Mouse (Mus musculus) v-Abl transformed pro-B cells (cell line): Measurements from ENCODE around the gene Capn1.

ENCODE experiments used
- in situ Hi-C, 2 experiments: fragments of 400-800 bp; cut with MboI; formaldehyde crosslinking; loops; one replicate each; pipeline ENCODE4 v1.15.1; 2025; ENCODE audit not compliant: unreplicated experiment in 2 of 2

Capn1 gene

DNA sequence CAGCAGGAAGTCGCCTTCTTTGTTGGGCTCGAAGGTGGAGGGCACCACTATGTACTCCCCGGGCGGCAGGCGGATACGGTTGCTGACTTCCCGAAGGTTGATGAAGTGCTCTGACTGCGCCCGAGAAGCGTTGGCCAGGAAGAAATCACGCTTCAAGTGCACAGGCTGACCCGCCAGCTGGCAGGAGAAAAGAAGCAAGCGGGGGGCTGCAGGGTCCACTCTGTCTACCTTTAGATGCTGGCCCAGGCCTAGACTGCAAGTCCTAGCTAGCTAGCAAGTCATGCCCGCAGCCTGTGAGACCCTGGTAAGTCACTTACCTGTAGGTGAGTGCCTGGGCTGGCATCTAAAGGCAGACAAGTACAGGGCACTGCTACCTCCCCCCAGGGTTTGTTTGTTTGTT, 21.0 kb downstream of the Capn1 start:
- in situ Hi-C loops: no loop called here

DNA sequence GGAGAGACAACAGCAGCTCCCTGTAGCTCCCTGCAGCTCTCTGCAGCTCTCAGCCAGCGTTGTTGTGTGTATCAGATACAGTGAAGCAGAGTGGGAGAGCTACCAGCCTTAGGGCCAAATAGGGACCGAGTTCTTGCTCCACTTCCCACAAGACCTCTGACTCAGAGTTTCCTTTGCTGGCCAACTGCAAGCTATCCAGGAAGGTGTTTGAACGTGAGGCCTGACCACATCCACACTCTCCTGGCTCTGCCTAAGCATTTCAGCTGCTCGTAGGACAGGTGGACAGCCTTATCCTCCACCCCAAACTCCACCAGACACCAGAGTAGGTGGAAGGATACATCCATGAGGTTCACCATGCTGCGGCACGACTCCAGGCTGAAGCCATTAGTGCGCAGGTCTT, 23.7 kb downstream of the Capn1 start:
- in situ Hi-C loops: no loop called here

DNA sequence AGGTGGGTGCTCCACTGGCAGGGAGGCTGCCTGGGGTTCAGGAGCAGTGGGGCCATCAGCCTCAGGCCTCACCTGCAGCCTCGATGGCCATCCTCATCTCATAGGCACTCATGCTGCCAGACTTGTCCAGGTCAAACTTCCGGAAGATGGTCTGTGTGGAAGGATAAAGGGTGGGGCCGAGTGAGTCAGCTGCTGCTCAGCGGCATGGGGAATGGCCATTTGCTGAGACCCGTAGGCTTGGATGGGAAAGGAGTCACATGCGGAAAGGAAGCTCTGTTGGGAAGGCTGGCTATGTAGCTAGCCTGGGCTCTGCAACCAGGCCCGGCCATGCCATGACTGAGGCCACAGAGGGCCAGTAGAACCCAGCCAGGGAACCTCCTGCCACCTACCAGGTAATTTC, 24.2 kb downstream of the Capn1 start:
- in situ Hi-C loops: no loop called here

DNA sequence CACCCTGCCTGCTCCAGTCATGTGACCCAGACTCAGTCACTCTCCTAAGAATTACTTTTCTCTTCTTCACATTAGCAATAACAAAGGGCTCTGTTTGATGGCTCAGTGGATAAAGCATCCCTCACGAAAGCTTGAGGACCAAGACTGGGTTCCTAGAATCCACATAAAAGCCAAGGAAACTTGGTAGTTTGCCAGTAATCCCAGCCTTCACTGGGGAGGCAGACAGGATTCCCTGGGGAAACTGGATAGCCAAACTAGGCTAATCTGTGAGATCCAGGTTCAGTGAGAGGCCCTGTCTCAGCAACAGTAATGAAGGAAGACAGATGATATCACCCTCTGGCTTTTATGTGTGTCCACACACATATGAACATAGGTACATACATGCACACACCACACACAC, 24.8 kb downstream of the Capn1 start:
- in situ Hi-C loops: no loop called here

DNA sequence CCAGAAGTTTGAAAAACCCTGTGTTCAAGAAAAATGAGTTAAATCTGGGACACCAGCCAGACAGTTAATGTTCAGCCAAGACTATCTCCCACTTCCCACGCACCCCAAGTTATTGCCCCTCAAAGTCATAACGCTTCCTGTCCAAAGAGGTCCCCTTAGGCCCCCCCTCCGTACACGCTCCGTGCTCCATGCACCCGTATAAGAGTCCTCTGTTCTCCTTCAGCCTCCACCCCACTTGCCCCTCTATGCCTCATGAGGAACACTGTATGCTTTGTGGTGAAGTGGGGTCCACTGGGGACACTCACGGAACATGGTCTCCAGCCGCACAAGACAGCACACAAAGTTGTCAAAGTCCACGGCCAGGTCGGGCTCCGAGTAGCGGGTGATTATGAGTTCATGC, 25.7 kb downstream of the Capn1 start:
- in situ Hi-C loops: no loop called here

DNA sequence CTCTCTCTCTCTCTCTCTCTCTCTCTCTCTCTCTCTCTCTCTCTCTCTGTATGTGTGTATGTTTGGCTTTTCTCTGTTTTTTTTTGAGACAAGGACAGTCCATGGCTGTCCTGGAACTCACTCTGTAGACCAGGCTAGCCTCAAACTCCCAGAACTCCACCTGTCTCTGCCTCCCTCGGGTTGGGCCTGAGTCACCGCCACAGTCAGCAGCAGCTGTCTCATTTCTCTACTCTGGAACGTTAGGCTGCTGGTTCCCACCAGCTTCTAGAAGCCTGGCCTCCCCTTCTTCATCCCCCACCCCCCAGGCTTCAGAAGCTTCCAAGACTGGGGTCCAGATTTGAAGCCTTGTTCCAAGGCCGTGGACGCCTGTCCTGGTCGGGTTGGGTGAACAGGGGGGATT, 26.1 kb downstream of the Capn1 start:
- in situ Hi-C loops: no loop called here

DNA sequence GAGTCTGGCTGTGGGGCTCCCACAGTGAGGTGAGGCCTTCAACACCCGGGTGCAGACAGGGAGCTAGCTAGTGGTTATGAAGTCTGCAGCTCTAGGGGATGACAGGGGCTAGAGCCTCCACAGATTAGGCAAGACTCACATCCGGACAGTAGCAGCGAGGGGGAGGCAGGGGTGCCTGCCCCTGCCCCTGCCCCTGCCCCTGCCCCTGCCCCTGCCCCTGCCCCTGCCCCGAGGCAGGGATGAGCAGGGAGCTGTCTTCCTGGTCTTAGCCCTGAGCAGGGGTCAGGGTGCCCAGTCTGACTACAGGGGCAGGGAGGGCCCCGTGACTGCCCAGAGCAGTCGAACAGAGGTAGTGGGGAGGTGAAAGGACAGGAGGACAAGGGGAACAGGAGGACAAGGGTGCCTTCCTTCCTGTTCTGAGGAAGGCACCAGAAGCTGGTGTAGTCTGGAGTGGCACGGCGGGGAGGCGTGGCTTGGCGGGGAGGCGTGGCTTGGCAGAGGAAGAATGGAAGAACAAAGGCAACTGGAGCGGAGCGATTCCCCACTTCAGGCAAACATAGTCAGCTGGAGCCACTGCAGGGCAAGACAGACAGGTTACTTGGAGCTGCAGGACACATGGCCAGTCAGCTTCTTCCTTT, 26.8 kb downstream of the Capn1 start:
- in situ Hi-C loops: no loop called here

DNA sequence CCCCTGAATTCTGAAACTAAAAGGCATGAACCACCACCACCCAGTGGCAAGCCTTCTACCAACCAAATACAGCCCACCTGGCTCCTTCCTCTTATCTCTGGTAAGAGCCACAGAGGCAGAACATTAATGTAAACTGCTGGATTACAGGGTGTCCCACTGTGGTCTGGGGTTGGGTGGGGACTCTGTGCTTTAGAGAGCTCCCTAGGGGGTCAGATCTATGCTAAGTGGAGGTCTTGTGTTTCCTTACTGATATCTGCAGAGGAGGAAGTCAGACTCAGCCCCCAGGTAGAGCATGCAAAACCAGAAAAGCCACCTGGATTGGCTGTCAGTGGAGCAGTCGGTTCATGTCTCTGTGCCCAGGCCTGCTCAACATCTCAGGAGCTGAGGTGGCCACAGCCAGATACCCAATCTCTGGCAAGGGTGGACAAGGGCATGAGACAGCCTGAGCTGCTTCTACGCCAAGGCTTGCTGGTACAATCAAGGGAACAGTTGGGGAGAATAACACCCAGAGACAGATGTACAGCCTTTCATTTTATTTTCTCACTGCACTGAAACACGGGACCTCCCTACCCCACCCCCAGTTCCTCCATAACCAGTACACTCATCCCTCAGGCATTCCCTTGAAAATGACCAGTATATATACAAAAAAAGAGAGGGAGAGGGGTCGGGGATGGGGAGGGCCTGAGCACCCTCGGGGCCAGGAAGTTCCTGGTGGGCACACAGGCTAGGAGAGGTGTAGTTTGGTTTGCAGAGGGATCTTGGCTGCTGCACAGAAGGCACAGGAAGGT, 27.5 kb downstream of the Capn1 start:
- in situ Hi-C loops: no loop called here

DNA sequence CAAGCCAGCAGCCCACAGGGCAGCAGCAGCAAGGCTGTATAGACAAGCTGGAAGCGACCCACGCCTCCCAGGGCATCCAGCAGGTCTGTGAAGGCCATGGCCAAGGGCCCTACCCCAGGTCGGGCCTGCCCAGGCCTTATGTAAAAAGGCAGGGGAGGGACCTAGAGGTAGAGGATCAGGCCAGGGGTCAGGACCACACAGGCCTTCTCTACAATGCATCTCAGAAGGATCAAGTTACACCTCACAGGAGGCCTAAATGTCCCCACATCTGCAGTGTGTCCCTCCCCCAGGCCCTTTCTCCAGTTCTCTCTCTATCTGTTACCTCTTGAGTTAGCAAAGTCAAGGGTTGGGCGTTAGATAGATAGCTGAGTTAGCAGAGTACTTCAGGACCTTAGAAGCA, 29.7 kb downstream of the Capn1 start, which contains the start of gene Slc22a20:
TSS of gene Slc22a20 (minus strand) at position 101 of the 400 bp plus-strand sequence.
- in situ Hi-C loops: no loop called here

DNA sequence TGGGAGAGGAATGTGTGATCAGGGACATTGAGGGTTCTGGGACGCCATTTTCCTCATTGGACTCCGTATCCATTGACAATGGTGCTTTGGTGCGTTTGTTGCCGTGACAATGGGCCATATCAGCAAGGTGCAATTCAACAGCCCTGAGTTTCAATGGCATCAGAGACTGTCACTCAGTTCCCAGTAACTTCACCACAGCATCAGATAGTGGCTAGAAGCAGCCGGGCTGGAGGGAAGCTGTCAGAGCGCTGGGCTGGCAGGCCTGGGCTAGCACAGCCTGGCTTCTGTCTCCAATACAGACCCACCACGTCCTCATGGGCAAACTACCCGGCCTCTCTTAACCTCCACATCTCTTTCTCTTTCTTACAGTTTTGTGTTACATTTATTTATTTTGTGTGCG, 35.2 kb downstream of the Capn1 start:
- in situ Hi-C loops: no loop called here

DNA sequence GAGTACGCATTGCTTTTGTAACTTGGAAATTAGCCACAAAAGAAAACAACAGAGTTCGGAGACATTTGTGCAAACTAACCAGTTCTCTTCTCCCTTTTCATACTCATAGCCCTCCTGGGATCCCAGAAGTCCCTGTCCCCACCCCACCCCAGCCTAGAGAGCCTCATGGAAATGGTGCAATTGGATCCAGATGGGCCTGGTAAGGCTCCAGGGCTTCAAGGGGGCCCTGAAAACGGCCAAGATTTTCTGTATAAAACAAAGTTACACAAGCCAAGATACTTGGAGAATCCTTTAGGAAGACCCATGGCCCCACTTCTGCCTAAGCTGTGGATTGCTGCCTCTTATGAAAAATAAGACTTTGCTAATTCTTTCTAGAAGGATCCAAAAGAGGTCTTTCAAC, 38.0 kb downstream of the Capn1 start:
- in situ Hi-C loops: no loop called here

DNA sequence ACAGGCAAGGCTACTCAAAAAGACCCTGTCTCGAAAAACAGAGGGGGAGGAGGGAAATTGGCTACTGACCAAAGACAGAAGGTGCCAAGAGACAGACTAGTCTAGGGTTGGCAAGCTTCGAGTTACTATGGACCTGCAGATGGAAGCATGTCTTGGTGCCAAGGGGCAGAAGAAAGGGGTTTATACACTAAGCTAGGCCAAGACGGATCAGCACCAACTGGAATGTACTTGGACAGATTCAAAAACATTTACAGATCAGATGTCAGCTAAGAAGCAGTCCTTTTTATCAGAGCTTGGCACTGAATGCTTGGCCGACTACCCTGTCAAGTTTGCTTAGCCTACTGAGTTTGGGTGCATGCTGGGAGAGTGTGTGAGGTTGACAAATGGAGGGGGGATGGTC, 40.0 kb downstream of the Capn1 start:
- in situ Hi-C loops: no loop called here

DNA sequence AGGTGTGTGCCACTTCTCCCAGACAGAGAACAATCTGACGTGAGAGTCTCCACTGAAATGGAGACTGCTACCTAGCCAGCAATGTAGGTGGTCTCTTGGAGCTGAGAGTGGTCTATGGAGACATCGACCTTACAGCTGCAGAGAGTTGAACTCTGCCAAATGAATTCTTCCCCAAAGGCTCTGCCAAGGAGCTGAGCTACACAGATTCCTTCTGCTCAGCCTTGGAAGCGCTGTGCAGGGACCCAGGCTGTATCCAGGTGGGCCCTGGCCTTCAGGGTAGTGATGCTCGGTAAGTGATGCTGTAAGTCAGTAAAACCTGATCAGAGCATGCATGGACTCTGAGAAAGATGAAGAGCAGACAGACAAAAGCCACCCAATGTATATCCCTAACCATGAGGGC, 40.6 kb downstream of the Capn1 start:
- in situ Hi-C loops: no loop called here

DNA sequence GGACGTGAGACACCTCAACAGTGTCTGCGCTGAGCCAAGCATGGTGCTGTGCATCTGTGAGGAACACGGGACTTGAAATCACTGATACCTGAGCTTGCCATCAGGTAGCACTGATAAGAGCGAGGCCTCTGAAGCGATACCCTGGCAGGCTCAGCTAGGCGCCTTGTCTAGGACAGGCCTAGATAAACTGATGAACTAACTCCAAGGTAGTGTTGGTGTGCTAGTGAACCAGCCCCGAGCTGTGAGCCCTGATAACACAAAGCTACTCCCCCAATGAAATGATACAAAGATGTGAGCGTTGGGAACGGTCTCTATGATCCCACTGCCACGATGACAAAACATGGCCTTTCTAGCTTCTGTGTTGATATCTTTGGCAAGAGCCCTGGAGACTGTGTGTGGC, 48.0 kb downstream of the Capn1 start:
- in situ Hi-C loops: loop anchor here in 1 of 2 experiments (5.0 kb wide), 2 partner anchors 50 to 160 kb away; partner anchors contain the start of genes Capn1 and Snx15

DNA sequence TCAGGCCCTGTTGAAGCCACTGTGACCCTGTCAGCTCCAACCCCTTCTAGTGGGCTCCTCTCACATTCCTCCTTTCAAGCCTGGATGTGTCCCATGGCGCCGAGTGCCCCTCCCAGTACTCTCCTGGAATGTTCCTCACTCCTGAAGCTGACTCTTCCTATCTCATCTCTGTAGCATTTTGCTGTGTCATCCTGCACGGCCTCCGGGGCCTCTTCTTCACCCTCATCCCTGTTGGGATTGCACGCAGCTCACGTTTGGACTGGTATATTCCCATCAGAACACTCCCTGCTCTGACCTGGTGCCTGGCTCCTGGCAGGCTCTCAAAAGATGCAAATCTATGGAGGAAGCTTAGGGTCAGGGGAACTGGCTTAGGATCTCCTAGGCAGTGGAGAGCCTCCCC, 48.9 kb downstream of the Capn1 start:
- in situ Hi-C loops: loop anchor here in 1 of 2 experiments (5.0 kb wide), 2 partner anchors 51 to 161 kb away; partner anchors contain the start of genes Capn1 and Snx15

DNA sequence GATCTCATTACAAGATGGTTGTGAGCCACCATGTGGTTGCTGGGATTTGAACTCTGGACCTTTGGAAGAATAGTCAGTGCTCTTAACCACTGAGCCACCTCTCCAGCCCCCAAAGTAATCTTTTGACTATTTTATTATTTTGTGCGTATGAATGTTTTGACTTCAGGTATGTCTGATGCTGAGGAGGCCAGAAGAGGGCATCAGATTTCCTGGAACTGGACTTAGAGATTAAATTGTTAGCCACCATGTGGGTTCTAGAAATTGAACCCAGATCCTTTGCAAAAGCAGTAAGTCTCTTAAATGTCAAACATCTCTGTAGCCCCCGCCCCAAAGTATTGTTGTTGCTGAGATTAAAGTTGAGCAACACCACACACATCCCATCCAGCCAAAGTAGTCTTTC, 49.8 kb downstream of the Capn1 start:
- in situ Hi-C loops: loop anchor here in 1 of 2 experiments (5.0 kb wide), 2 partner anchors 51 to 161 kb away; partner anchors contain the start of genes Capn1 and Snx15

DNA sequence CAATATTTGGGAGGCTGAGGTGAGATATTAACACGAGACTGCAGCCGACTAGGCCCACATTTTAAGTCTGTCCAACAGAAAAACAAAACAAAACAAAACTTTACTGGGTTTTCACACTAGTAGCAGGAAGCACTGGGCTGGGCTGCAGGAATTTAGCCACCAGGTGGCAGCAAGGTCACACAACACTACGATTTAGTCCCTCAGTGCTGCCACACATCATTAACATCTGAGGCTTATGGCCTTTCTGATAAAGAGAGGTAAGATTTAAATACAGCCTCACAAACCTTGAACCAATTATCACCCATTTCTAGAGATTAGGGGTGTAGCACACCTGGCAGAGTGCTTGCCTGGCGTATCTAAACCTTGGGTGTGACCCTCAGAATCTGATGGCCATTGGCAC, 50.4 kb downstream of the Capn1 start:
- in situ Hi-C loops: loop anchor here in 1 of 2 experiments (5.0 kb wide), 2 partner anchors 52 to 162 kb away; partner anchors contain the start of genes Capn1 and Snx15

DNA sequence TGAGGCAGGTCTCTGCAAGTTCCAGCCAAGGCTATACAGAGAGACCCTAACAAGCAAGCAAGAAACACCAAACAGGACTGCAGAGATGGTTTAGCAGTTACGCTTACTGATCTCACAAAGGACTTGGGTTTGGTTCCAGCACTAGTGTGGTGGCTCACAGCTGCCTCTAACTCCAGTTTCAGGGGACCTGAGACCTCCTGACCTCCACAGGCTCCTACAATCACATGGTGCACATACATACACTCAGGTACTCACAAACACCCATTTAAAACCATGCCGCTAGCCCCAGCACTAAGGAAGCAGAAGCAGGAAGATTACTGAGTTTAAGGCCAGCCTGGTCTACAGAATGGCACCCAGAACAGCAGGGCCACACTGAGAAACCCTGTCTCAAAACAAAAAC, 50.9 kb downstream of the Capn1 start:
- in situ Hi-C loops: loop anchor here (5.0 kb wide), 2 partner anchors 52 to 162 kb away; partner anchors contain the start of genes Capn1 (in 2 of the 2) and Snx15 (in 2 of the 2)

DNA sequence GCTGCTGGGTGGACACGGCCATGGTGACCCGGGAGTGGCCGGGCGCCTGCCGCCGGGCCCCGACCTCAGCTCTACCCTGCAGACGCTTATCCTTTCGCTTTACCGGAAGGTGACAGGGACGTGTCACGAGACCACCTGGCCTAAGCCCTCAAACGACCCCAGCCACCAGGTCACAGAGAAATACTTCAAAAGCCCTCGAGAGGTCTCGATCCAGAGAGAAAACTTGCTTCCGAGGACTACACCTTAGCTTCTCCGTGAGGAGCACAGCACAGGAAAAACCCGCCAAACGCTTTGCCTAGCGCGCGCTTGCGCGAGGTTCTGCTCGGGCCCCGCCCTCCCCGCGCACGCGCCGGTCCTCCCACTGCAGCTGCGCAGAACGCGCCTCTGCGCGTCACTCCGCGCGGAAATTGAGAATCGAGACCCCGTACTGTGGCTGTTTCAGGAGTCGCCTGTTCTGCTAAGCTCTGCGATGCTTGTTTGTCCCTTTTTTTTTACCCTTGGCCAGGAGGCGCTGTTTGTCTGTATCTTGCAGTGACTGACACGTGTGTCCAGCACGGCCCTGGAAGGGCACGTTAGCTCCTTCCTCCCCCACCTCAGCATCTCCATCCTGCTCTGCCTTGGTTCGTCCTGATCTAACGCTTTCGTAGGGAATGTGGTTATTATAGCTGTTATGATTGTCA, 51.7 kb downstream of the Capn1 start, which contains the start of gene Pola2:
TSS of gene Pola2 (minus strand) at position 320 of the 680 bp plus-strand sequence.
- in situ Hi-C loops: loop anchor here in 1 of 2 experiments (5.0 kb wide), 2 partner anchors 53 to 163 kb away; partner anchors contain the start of genes Capn1 and Snx15

DNA sequence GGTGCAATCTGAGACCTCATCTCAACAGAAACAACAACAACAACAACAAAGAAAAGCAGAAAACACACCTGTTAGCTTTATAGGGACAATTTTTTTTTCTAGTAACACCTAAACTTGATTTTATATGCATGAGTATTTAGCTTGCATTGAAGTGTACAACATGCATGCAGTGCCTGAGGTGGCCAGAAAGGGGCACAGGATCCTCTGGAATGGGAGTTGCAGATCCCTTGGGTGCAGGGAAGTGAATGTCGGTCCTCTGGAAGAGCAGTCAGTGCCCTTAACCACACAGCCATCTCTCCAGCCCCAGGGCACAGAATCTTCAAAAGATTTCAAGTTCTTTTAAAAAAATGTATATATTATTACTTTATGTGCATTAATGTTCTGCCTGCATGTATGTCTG, 53.0 kb downstream of the Capn1 start:
- in situ Hi-C loops: loop anchor here in 1 of 2 experiments (5.0 kb wide), 2 partner anchors 55 to 165 kb away; partner anchors contain the start of genes Capn1 and Snx15

DNA sequence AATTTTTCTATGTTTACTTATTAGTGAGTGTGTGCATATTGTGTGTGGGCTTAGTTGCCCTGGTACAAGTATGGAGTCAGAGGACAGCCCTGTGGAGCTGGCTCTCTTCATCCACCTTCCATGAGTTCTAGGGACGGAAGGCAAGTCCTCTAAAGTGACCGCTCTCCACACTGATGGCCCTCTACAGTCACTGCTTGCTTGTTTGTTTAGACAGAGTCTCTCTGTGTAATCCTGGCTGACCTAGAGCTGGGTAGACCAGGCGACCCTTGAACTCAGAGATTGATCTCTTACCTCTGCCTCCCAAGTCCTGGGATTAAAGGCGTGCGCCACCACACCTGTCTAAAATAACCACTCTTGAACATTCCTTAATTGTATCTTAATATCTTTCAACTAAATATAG, 58.3 kb downstream of the Capn1 start:
- in situ Hi-C loops: loop anchor here (5.0 kb wide), 2 partner anchors 35 to 170 kb away; partner anchors contain the start of gene Cdc42ep2 (in 2 of the 2)
